Mouse (Mus musculus): Measurements from ENCODE around the gene Tma7.

Gene Tma7

DNA sequence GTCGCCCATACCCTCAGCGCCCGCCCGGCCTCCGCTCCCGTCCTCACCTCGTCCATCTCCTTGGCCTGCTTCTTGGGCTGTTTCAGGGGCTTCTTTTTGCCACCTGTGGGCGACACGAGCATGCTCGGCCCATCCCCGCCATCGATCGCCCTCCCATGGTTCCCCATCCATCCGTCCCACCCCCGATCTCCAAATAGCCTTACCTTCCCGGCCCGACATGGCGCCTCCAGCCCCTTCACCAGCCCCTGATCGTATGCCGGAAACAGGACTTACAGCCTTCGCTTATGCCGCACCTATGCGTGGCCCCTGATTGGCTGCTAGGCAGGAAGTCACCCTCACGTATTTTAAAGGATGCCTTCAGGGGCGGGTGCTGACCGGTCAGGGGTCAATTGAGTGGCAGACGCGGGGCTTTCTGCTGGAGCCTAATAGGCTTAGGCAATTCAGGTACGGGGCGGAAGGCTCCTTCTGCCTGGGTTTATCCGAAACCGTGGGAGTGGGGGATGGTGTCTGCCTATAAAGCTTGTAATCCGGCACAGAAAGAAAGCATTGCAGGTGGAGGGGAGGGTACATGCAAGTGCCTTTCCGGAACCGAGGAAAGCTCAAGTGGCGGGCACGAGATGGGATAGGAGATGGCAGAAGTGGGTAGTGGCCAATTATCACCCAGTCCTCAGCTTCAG is at the start of gene Tma7, which contains the start of gene Ccdc51:
Gene Tma7 (minus strand): TSS at position 464 of the 677 bp plus-strand sequence.
Gene Ccdc51 (plus strand): TSS at position 370 of the 677 bp plus-strand sequence.
- DNase-seq (ENCODE audit: low spot score) = peak; percentile 91

DNA sequence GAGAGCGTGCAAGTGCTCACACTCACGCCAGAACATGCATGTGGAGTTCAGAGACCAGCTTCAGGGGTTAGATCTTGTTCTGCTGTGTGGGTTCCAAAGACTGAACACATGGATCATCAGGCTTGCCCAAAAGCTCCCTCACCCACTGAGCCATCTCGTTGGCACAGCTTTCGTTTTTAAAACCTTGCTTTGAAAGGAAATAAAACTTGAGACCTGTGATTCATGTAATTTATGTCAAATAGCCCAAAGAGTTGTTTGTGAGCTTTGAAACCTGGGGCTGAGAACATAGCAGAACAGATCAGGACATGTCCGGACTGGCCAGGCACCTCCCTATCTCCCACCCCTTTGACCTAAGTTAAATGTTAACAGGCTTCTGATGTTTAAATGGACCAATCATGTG is 47.7 kb upstream of the Tma7 start:
- DNase-seq (ENCODE audit: low spot score) = no peak

- DNase-seq (ENCODE audit: low spot score) = no peak
These were observed 45.8 kb upstream of the Tma7 start for GRCm38 (mm10) chr9:109128211-109128610.

DNA sequence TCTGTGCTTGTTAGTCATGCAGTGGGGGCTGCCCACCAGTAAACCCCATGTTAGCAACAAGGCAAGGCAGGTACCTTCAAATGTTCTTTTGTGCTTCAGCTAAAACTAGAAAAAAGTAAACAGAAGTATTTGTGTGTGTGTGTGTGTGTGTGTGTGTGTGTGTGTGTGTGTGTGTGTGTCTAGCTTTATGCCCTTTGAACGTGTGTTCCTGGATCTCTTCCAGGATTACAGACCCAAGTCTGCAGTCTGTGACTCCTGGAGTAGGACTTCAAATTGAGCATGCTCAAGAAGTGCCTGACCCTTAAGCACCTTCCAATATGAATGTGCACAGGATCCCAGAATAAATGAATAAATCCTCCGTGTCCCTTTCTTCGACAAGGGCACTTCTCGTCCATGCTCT is 44.7 kb upstream of the Tma7 start:
- no peak for DNase-seq (ENCODE audit: low spot score)

DNA sequence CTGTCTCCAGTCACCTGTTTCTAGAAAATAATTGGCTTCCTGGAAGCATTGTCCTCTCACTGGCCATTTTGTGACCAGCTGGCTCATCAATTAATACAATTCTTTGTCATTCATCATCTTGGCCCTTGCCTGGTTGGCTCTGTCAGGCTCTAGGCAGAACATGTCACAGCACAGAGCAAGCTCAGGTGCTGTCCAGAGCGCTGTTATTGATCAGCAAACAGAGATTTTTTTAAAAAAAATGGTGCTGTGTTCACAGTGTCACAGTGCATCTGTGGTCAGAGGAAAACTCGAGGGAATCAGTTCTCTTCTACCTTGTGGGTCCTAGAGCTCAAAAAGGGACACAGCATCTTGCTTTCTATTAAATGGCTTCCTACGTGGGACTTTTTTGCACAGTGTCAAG is 43.1 kb upstream of the Tma7 start:
- no peak for DNase-seq (ENCODE audit: low spot score)

- no peak for DNase-seq (ENCODE audit: low spot score)
These were observed 42.7 kb upstream of the Tma7 start for GRCm38 (mm10) chr9:109125043-109125442.

GRCm38 (mm10) chr9:109124164-109124563 is 41.8 kb upstream of the Tma7 start:
- no peak for DNase-seq (ENCODE audit: low spot score)

- no peak for DNase-seq (ENCODE audit: low spot score)
These were observed 40.9 kb upstream of the Tma7 start for GRCm38 (mm10) chr9:109123266-109123665.

DNA sequence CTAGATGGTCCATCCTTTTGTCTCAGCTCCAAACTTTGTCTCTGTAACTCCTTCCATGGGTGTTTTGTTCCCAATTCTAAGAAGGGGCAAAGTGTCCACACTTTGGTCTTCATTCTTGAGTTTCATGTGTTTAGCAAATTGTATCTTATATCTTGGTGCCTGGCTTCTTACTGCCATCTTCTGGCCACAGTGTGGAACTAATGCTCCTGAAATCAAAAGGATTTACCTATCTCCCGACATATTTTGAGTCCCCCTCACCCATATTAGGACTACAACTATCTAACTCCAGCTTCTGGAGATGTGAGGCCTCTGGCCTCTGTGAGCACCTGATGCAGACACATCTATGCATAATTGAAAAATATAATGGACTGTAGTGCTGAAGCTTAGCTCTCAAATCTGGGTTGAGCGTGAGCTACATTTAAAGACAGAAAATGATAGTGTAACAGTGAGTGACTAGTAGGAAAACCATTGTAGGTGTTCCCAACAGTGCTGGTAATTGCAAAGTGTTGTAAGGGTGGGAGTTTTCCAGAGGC is 40.2 kb upstream of the Tma7 start:
- peak; percentile 48 for DNase-seq (ENCODE audit: low spot score)

GRCm38 (mm10) chr9:109120956-109121355 is 38.6 kb upstream of the Tma7 start:
- DNase-seq (ENCODE audit: low spot score) = no peak

DNA sequence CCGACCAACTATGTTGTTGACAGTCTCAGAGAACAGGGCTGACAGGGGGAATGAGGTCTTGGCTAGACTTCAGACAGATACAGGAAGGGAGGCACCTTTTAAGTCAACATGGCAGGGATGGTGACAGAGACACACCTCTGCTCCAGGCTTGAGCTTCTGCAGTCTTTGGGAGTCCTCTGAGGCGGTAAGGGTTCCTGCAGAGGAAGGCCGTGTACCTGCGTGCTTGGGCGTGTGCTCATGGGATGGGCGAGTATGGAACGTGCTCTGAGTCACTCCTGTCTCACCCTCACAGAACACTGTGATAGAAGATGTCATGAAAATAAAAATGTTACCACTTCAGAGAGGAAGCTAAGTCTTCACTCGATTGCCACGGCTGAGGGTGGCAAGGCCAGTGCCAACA is 37.2 kb upstream of the Tma7 start:
- no peak for DNase-seq (ENCODE audit: low spot score)

GRCm38 (mm10) chr9:109118106-109118505 is 35.7 kb upstream of the Tma7 start:
- DNase-seq (ENCODE audit: low spot score) = peak; percentile 66

DNA sequence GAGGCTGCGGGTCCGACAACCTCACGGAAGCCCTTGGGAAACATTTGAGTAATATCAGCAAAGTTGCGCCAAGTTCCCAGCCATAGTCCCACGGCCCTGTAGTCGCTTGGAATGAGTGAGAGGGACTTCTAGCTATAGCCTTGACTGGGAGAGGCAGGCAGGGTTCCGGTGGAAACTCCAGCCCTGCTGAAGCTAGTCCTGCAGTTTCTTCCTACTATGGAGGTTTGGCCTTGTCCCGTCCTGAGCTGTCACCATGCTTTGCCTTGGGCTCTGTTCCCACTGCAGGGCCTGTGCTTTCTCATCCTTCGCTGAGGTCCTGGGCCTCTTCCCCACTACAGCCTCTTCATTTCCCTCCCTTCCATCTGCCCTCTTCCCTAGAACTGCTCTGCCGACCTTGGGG is 33.8 kb upstream of the Tma7 start:
- DNase-seq (ENCODE audit: low spot score) = no peak

GRCm38 (mm10) chr9:109114871-109115270 is 32.5 kb upstream of the Tma7 start:
- DNase-seq (ENCODE audit: low spot score) = no peak

DNA sequence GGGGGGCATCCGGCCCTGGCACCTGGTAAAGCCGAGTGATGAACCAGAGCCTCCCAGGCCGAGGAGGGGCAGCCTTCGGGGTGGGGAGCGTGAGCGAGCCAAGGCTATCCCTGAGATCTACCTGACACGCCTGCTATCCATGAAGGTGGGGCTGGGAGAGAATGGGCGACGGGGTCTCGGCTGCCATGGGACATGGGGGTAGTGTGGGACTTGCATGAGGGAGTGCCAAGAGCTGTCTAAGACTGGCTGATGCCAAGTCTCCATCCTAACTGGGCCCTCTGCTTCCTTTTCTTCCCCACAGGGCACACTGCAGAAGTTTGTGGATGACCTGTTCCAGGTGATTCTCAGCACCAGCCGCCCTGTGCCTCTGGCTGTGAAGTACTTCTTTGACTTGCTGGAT is 31.9 kb upstream of the Tma7 start:
- no peak for DNase-seq (ENCODE audit: low spot score)

DNA sequence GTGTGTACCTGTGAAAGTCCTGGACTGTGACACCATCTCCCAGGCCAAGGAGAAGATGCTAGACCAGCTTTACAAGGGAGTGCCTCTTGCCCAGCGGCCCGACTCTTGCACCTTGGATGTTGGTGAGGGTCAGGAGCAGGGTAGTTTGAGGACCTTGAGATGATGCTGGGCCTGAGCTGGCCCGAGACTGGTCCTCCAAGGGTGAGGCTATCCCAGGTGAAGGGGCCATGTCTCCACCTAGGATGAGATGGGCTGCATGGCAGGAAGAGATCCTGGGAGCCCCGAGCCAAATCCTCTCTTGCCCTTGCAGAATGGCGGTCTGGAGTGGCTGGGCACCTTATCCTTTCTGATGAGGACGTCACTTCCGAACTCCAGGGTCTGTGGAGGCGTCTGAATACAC is 30.9 kb upstream of the Tma7 start:
- no peak for DNase-seq (ENCODE audit: low spot score)

DNA sequence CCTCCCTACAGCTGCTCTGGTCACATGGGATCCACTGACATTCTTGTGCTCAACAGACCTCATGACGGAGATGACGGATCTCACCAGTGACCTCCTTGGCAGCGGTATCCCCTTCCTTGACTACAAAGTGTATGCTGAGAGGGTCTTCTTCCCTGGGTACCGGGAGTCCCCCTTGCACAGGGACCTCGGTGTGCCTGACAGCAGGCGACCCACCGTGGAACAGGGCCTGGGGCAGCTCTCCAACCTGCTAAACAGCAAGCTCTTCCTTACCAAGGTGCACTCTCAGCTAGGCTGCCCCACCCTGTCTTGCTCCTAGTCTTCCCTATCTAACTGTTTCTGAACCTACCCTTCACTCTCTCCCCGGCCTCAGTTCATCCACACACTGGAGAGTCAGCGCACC is 29.2 kb upstream of the Tma7 start:
- DNase-seq (ENCODE audit: low spot score) = no peak

GRCm38 (mm10) chr9:109111101-109111500 is 28.7 kb upstream of the Tma7 start:
- no peak for DNase-seq (ENCODE audit: low spot score)

GRCm38 (mm10) chr9:109110240-109110639 is 27.9 kb upstream of the Tma7 start:
- DNase-seq (ENCODE audit: low spot score) = no peak

DNA sequence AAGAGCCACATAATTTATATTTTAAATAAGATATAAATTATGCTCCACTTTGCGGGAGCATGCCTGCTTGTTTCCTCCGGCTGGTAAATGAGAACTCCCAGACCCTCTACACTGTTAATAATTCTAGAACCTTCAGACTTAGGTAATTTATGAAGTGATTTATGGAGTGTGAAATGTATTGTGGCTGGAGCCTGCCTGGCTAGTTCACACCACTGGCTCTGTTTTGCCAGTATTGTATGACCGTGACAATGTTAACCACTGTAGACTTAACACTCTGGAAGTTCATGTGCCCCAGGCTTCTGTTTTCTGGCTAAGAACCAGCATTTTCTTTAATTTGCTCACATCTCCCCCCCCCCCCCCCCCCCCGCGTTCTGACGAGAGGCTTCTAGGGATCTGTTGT is 25.0 kb upstream of the Tma7 start:
- DNase-seq (ENCODE audit: low spot score) = no peak

DNA sequence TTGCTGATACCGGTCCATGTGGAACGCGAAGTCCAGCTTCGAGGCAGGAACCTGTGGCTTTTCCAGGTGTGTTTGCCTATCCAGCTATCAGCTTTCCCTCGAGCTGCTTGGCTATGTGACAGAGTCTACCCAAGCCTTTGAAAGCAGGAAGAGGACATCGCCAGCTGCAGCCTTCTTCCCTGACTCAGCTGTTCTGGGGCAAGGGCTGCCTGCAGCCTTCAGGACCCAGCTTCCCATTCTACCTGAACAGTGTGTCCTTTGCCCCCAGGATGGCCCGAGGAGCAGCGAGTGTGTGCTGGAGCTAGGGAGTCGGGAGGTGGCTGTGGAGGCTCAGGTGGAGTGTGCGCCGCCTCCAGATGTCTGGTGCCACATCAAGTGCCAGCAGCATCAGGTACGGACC is 23.3 kb upstream of the Tma7 start:
- DNase-seq (ENCODE audit: low spot score) = no peak

GRCm38 (mm10) chr9:109105011-109105410 is 22.6 kb upstream of the Tma7 start:
- no peak for DNase-seq (ENCODE audit: low spot score)

DNA sequence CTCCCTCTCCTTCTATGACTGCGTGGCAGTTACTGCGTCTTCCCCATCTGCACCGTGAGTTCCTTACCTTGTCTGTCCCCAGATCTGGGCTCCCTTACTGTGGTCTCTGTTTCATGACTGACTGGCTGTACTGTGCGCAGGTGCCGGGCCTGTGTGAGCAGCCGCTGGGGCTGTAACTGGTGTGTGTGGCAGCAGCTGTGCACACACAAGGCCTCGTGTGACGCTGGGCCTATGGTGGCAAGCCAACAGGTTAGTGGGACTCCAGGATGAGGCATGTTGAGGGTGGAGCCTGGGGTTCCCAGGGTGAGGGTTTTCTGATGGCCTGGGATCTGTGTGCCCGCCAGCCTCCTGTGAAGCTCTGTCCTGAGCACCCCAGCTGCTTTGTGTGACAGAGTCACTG is 21.7 kb upstream of the Tma7 start:
- no peak for DNase-seq (ENCODE audit: low spot score)

DNA sequence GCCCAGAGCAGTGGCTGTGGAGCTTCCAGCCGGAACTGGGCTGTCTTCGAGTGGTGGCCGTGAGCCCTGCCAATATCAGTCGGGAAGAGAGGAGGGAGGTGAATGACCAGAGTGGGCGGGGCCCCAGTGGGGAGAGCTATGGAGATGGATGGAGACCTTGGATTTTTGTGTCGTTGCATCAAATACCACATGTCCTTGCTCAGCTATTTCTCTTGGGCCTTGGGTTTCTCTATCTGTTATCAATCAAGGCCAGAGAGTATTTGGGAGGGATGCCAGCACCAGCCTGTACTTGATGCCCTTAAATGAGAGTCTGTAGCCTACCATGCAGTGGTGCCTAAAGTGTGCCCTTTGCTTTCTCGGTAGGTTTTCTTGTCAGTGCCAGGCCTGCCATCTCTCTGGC is 20.9 kb upstream of the Tma7 start:
- DNase-seq (ENCODE audit: low spot score) = no peak

All from lung, postnatal 25 days (tissue).